Mouse (Mus musculus) adrenal gland, postnatal 4 days (tissue): ENCODE results near the gene Mrpl1. TPM values are rescaled to one million over a fixed set of nuclear protein-coding genes. Genes with fewer than 3 reads are reported as not detected.

ENCODE experiments used
- DNase-seq, 2 experiments: peaks; one replicate each; pipeline ENCODE4 v3.0.0; 2021 to 2022; ENCODE audit warnings: low spot score in 2 of 2, mixed read lengths in 2 of 2
- total RNA-seq, 2 experiments: library from RNA; stranded (reverse); gene quantifications; 2 replicates each; pipeline ENCODE4 v1.2.3; 2021

Mrpl1 gene
- total RNA-seq, 2 experiments from 2014 or later, result 23.5 to 23.8 TPM

GRCm38 (mm10) chr5:96201462-96202154 is 7.7 kb upstream of the Mrpl1 start:
- no peak for DNase-seq

- DNase-seq, result peak in 1 of 2 experiments; percentile 11
Measured at GRCm38 (mm10) chr5:96206897-96207296, 2.4 kb upstream of the Mrpl1 start.

DNA sequence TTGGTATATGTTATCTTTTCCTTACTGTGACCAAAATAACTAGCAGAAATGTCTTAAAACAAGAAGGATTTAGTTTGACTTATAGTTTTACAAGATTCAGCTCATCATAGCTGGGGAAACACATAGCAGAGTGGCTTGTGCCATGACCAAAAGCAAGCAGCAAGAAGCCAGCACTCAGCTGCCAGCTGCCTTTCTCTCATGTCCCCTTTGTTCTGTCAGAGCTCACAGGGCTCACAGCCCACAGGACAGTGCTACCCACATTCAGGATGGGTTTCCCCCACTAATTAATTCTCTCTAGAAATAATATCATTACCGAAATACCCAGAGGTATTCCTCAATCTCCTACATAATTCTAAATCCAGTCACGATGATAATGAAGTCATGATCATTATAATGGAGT is 1.8 kb upstream of the Mrpl1 start:
- no peak for DNase-seq

- DNase-seq, result no peak
Measured at GRCm38 (mm10) chr5:96208543-96208942, 750 bp upstream of the Mrpl1 start.

DNA sequence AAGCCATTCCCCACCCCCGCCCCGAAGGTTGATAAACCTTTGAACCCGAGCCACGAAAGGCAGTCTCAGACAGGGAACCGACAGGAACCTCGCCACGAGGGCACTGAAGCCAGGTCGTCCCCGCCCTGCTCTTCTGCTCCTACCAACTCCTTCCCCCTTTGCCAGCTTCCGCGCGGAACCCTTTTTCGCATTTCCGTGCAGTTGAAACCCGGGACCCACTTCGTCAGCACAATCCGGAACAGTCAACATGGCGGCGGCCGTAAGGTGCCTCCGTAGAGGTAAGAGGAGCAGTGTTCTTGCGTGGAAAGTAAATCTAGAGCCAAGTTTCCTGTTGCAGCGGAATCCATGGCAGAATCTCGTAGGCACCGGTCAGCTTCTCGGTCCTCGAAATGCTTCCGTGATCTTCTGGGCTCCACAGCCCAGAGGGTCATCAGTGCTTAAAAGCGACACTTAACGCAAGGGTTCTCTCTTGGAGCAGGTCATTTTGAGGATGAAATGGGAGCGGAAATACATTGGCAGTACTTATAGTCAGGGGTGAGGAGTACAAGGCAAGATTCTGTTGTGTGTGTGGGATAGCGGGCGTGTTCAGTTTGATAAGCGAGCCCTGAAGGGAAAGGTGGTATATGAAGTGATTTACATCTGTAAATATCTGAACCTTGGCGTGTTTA is 757 bp downstream of the Mrpl1 start:
- DNase-seq, result peak; percentile 73 to 85

DNA sequence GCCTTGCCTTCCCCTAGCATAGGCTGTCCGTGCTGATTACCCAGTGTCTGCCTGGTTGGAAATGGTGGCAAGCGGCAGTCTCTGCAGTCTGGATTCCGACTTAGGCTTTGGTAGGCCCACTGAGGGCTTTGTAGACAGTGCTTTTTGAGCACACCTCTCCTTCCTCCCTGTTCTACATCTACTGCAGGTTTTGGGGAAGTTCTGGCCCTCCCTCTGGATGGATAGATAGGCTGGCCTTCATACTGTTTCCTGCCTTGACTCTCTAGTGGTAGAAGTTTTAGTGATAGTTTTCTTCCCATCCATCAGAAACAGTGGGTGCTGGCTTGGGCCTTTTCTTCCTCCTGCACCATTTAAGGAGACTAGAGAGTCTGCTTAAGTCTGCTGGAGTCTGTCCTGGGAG is 9.4 kb downstream of the Mrpl1 start:
- no peak for DNase-seq

DNA sequence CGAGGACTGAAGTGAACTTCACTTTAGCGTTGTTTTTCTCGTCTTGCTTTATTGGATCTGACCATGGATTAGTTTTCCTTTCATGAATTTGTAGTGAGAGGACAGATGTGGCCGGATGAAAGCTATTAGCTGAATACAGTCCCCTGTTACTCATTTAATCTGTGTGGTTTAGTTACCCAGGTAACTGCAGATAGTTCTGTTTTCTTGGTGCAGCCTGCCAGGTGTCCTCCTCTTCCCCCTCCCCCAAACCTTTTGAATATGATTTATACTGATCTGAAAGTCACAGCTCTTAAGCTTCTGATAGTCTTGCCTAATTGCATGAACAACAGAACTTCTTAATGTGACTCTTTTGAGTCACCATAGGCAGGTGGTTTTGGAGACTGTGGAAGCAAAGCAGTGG is 10.2 kb downstream of the Mrpl1 start:
- no peak for DNase-seq

GRCm38 (mm10) chr5:96221298-96221697 is 12.0 kb downstream of the Mrpl1 start:
- DNase-seq, result no peak

DNA sequence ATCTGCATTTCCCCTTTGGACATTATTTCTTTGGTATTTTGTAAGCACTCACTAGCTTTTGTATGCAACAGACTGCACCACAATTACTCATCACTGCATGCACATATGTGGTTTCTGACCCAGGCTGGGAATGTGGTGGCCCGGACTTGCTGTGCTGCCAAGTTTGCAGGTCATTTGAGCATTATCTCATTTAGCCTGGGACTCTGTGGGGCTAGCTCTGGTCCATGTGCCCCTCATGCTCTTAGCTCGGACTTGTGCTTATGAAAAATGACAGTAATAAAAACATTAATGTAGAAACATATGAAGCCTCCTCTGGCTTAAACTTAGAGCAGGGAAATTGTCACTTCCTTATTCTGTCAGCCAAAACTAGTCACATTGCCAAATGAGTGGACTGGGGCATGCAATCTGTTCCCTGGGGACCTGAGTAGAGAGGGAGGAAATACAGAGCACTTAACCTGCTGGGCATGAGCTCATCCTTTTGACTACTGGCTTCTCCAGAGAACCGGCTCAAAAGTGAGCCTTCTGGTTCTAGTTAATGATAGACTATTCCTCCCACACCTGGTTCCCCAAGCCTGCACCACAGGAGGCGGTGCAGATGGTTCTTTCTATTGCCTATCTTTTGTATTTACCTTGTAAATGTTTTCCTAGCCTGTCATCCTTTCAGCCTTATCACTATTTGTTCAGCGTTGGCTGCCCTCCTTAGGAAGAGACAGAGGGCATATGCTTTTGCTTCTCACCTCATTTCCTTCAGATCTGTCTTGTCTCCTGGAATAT is 12.7 kb downstream of the Mrpl1 start:
- no peak for DNase-seq

- DNase-seq, result no peak
Measured at GRCm38 (mm10) chr5:96222964-96223363, 13.7 kb downstream of the Mrpl1 start.

GRCm38 (mm10) chr5:96226490-96226889 is 17.2 kb downstream of the Mrpl1 start:
- no peak for DNase-seq

GRCm38 (mm10) chr5:96228967-96229366 is 19.7 kb downstream of the Mrpl1 start:
- DNase-seq, result no peak

- DNase-seq, result no peak
Measured at GRCm38 (mm10) chr5:96238797-96239196, 29.5 kb downstream of the Mrpl1 start.

DNA sequence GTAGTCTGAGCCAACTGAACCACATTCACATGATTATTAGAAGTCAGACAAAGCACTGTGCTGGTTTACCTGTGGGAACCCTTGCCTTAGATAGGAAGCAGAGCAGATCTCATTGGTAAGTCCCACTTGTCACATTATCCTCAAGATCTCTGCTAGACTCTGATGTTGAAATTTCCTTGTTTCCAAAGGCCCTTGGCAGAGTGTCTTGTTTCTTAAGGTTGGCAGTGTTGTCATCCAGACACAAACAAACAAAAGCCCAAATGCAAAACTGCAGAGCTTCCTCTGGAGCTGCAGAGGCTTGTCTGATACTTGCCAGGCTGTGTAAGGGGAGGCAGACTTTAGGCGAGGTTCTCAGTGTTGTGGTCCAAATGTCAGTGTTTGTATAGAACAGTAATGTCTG is 31.6 kb downstream of the Mrpl1 start:
- no peak for DNase-seq

GRCm38 (mm10) chr5:96244511-96244910 is 35.2 kb downstream of the Mrpl1 start:
- no peak for DNase-seq

- DNase-seq, result no peak
Measured at GRCm38 (mm10) chr5:96253995-96254394, 44.7 kb downstream of the Mrpl1 start.

DNA sequence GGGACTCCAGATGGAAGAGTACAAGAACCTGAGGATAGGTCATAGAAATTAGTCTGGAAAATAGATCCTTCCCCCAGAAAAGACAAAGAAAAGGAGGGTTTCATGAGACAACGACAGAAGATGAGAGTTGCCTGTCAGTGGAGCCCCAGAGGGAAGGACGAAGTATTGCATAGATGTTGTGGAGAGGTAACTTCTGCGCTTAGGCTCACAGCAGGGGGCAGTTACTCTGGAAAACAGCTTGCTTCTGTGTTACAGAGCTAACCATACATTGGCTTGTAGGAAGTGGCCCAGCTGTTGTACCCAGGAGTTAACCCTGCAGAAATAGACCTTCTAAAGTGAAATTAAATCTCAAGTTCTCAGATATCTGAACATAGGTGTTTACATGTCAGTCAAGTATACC is 45.9 kb downstream of the Mrpl1 start:
- DNase-seq, result no peak

DNA sequence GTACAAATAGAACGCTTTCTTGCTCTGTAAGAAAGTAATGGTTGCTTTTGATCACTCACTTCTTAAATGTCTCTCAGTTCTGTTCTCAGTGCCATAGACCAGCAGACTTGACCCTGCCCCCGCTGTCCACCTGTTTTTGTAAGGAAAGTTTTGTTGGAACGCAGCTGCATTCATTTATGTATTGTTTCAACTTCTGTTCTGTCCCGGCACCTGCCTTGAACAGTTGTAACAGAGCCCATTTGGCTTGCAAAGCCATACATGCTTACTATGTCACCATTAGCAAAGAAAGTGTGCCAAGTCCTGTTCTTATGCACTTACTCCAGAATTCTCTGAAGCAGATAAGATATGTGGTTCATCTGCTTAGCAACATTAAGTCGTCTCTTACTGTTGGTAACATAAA is 48.9 kb downstream of the Mrpl1 start:
- DNase-seq, result no peak

DNA sequence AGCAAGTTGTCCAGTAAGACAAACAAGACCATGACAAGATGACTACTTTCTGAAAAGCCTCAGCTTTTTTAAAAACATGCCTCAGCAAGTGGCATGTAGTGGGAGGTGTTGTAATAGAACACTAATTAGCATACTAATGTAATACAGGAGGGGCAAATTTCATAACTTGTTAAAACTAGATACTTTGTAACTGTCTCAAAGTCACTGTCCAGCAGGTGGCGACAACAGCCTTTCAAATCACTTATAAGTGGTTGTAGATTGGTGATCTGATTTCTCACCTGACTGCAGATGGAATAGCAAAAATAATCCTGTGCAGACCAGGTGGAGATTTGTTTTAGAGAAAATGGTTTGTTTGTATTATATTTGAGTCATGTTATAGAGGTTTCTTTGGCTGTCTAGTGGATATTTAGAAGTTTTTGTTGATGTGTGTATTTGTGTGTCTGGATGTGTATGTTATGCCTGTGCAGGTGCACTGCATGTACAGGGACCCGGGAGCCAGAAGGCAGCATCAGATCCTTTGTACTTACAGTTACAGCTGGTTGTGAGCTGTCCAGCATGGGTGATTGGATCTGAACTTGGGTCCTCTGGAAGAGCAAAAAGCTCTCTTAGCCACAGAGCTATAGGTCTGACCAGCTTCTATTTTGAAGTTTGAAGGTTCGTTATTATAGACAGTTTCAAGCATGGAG is 57.9 kb downstream of the Mrpl1 start:
- DNase-seq, result peak; percentile 13 to 27

DNA sequence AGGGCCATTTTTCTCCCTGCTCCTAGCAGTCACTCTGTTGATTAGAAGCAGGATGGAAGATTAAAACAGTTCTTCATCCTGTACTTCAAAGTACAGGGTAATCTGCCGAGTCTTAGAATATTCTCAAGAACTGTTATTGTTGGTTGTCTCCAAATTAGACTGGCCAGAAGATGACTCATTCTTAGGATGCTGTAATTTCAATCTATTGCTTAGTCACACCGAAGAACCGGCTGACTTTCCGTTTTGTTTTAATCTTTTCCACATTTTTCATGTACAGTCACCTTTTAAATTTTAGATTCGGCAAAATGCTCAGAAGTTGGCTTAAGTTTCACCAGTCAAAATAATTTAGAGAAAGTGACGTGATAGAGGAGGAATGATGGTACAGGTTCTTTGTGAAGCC is 61.8 kb downstream of the Mrpl1 start:
- DNase-seq, result no peak

DNA sequence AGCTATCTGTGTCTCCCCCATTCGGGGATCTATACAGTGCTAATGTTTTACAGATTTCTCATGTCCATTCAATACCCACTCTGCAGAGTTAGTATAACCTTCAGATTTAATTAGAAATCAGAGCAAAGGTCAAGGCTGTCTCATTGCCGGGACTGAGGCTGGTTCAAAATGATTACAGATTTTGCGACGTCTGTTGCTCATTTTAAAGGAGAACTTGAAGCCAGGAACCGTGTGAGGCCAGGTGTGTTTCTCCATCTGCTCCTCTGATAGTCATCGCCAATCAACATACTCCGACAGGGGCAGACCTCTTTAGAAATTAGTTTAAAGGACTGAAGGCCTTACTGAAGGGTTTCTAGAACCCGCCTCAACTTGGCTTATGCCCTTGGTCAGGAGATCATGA is 96.5 kb downstream of the Mrpl1 start:
- no peak for DNase-seq

DNA sequence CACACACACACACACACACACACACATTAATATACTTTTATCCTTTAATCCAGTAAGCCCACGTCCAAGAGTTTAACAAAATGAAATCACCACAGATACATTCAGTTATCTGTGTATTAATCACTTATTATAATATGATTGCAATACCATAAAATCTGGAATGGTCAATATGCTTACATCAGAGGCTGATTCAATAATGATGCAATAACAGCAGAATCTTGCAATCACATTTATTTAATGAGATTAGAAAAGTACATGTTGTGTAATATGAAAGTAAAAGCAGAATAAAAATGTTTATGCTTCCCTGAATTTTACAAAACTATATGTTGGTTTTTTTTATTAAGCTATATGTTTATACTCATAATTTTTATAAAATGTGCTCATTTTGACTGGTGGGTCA is 97.0 kb downstream of the Mrpl1 start:
- no peak for DNase-seq
